Mouse (Mus musculus) limb, embryonic 14.5 days (tissue): ENCODE measurements at regions not wholly inside any gene's neighbourhood (a gene's known extent, or its start where the extent isn't known, plus 50 kb on each side); places are given as distances from the start of the nearest gene placed in this dataset.

Source experiments
- ATAC-seq: fragments of 200-750 bp; cut with Nextera tagmentation; 2 replicates; pipeline ENCODE4 v1.8.0; 2017; ENCODE audit warnings: low read depth, moderate number of reproducible peaks, moderate TSS enrichment; ENCODE audit not compliant: low FRiP score
- DNase-seq: peaks from one replicate; pipeline ENCODE4 v3.0.0-alpha.2; 2015; ENCODE audit warnings: low spot score
- H3K27ac ChIP-seq: fragments of 300-500 bp; sonication (generic); replicated peaks from 2 replicates; pipeline ENCODE4 v1.5.1; 2014; ENCODE audit warnings: low read depth, mild to moderate bottlenecking, low read length, moderate library complexity, mixed read lengths
- H3K27me3 ChIP-seq: fragments of 300-500 bp; sonication (generic); 2 replicates; pipeline ENCODE4 v1.6.1; 2014; ENCODE audit warnings: low read length, mixed read lengths; ENCODE audit not compliant: control insufficient read depth, insufficient read depth
- H3K36me3 ChIP-seq: fragments of 300-500 bp; sonication (generic); 2 replicates; pipeline ENCODE4 v1.6.1; 2014; ENCODE audit warnings: mild to moderate bottlenecking, low read length, moderate library complexity, mixed read lengths; ENCODE audit not compliant: control insufficient read depth, insufficient read depth
- H3K4me1 ChIP-seq: fragments of 300-500 bp; sonication (generic); 2 replicates; pipeline ENCODE4 v1.6.1; 2014; ENCODE audit warnings: antibody characterized with exemption, low read length, mixed read lengths; ENCODE audit not compliant: control insufficient read depth, insufficient read depth
- H3K4me2 ChIP-seq: fragments of 300-500 bp; sonication (generic); replicated peaks from 2 replicates; pipeline ENCODE4 v1.6.1; 2014; ENCODE audit warnings: low read depth, mild to moderate bottlenecking, low read length, moderate library complexity; ENCODE audit not compliant: severe bottlenecking
- H3K4me3 ChIP-seq: fragments of 300-500 bp; sonication (generic); replicated peaks from 2 replicates; pipeline ENCODE4 v1.5.1; 2014; ENCODE audit warnings: low read length
- H3K9ac ChIP-seq: fragments of 300-500 bp; sonication (generic); 2 replicates; pipeline ENCODE4 v1.6.1; 2014; ENCODE audit warnings: mild to moderate bottlenecking, low read depth, low read length, moderate library complexity; ENCODE audit not compliant: severe bottlenecking
- H3K9me3 ChIP-seq: fragments of 300-500 bp; sonication (generic); 2 replicates; pipeline ENCODE4 v1.6.1; 2016; ENCODE audit warnings: low read length; ENCODE audit not compliant: control insufficient read depth
- POLR2A ChIP-seq: fragments of 200-500 bp; IDR thresholded peaks from 2 replicates; pipeline ENCODE4 v1.8.0; 2012; ENCODE audit warnings: inconsistent platforms, mild to moderate bottlenecking, moderate library complexity, borderline replicate concordance; ENCODE audit not compliant: insufficient read depth, insufficient read length; ENCODE audit errors: extremely low read depth
- WGBS: fragments of 180-500 bp; shearing (Covaris S2); extraction: QIAGEN DNeasy Blood & Tissue Kit; methylation state at CpG from one replicate; pipeline ENCODE4 v1.1.7; 2014; 5-methylcytosine and 5-hydroxymethylcytosine counted together

DNA sequence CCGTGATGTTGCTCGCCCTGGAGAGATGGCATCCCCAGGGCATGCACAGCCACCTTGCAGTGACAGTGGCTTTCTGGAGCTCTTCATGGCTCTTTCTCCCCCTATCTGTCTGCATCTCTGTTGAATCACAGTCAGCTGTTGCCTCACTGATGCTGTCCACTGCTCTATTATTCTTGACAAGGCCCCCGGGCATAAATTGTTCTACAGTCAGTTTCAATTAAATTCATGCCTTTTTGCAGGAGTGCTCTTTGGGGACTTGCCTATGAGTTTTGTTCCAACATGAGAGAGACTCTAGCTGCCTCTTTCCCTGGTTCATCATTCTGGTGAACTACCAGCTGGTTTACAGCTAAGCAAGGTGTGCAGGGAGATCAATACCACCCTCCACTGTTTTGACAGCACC is 229.9 kb upstream of the Shh start:
- Histone ChIP-seq H3K27me3 (no peaks in the 10 kb centered on the region), H3K9ac (no peak overlapping the region), H3K4me3 (no peak overlapping the region), H3K9me3 (no peaks in the 10 kb centered on the region), H3K4me1 (no peaks in the 10 kb centered on the region), H3K27ac (no peak overlapping the region), H3K4me2 (no peak overlapping the region), H3K36me3 (no peaks in the 10 kb centered on the region)
- 67% methylated on average over 3 of the region's 3 CpGs for WGBS
- no peak for TF ChIP-seq POLR2A
- ATAC-seq (no peak), DNase-seq (no peak)

DNA sequence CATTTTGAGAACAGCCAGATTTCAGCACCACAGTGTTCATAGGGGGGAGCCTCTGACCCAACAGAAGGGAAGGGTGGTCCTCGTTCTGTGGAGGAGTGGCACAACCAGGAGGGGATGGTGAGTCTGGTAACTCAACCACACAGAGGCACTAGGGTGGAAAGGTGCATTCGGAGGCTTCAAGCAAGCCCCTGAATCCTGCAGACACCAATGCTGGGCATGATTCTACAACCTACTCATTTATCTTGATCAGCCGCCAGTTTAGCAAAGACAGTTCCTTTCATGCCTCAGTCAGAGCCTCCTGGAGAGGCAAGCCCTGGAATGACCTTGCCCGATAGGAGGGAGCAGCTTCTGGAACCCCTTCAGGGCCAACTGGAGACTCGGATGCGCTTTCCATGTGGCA is 223.1 kb upstream of the Shh start:
- Histone ChIP-seq H3K27me3 (no peaks in the 10 kb centered on the region), H3K36me3 (no peaks in the 10 kb centered on the region), H3K27ac (no peak overlapping the region), H3K4me1 (no peaks in the 10 kb centered on the region), H3K9me3 (no peaks in the 10 kb centered on the region), H3K4me3 (no peak overlapping the region), H3K4me2 (no peak overlapping the region), H3K9ac (no peak overlapping the region)
- 79% methylated on average over 6 of the region's 6 CpGs for WGBS
- ATAC-seq (no peak), DNase-seq (no peak)
- no peak for TF ChIP-seq POLR2A

DNA sequence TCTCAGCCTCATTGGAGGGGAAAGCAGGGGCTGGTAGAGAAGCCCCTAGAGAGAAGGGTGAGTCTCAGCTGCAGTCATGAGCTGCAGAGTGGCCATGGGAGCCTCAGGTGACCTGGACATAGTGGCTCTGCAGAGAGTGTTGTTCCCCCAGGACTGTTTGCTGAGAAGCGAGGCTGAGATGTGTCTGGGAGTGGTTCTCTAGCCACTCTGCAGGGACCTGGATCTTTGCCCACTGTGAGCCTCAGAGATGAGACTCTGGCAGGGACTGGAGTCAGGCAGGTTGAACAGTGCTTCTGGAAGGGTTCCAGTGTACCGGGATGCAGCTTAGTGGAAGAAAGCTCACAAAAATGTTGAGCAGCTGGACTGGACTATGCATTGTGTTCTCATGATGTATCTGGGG is 222.6 kb upstream of the Shh start:
- DNase-seq, result no peak
- ATAC-seq, result no peak
- no peak overlapping the region for H3K4me2 ChIP-seq
- TF ChIP-seq POLR2A, result no peak
- H3K27me3 ChIP-seq, result no peaks in the 10 kb centered on the region
- no peaks in the 10 kb centered on the region for H3K9me3 ChIP-seq
- no peak overlapping the region for H3K9ac ChIP-seq
- 64% methylated on average over 2 of the region's 2 CpGs for WGBS
- H3K36me3 ChIP-seq, result no peaks in the 10 kb centered on the region
- H3K27ac ChIP-seq, result no peak overlapping the region
- H3K4me1 ChIP-seq, result no peaks in the 10 kb centered on the region
- H3K4me3 ChIP-seq, result no peak overlapping the region

DNA sequence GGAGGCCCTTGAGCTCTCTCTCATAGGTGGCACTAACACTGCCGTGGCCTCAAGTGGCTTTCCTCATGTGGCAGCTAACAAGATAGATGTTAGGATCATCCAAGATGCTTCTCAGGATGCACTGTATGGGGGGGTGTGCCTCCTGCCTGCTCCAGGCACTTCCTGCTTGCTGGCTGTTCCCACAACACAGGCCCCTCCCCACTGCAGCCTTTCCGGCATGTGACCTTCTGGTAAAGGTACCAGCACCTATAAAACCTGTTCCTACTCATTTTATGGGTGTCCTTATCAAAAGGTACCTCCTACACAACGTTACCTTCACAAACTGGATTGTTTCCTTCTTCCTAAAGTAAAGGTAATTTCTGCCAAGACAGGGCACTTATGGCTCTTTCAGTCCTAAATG is 222.1 kb upstream of the Shh start:
- ATAC-seq, result no peak
- no peaks in the 10 kb centered on the region for H3K4me1 ChIP-seq
- DNase-seq, result no peak
- no peak overlapping the region for H3K9ac ChIP-seq
- 56% methylated on average over 3 of the region's 3 CpGs for WGBS
- H3K27ac ChIP-seq, result no peak overlapping the region
- H3K4me2 ChIP-seq, result no peak overlapping the region
- TF ChIP-seq POLR2A, result no peak
- H3K36me3 ChIP-seq, result no peaks in the 10 kb centered on the region
- no peaks in the 10 kb centered on the region for H3K27me3 ChIP-seq
- H3K4me3 ChIP-seq, result no peak overlapping the region
- H3K9me3 ChIP-seq, result no peaks in the 10 kb centered on the region

DNA sequence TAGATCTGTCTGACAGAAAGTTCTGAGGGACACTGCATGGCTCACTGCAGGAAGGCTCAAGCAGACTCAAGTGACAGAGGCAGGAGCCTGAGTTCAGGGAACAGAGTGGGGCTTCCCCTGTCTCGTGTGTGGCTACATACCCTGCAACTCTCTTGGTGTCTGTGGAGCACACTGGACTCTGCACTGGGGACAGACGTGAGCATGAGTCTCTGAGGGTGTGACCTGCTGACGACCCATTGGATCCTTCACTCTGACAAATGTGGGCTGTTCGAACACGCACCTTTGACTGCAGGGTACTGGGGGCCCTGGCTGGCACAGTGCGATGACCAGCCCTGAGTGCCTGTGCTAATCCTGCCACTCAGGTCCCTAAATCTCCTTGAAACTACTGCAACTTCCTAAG is 215.8 kb upstream of the Shh start:
- 71% methylated on average over 6 of the region's 6 CpGs for WGBS
- DNase-seq, result no peak

DNA sequence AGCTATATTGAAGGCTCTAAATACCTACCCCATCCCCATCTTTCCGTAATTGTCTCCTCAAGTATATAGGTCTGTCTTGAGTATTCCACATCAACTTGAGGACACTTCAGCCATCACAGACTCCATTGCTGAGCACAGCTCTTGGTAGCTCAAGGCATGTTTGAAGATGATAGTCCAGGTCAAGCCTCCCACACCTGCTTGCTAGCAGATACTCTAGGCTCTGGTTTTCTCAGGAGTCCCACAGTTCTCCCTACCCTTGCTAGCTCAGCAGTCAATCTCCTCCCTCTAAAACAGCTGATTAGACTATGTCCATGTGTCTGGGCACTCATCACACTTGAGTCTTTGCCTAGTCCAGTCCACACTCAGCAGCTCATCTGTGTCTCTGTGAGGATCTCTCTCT is 213.3 kb upstream of the Shh start:
- Histone ChIP-seq H3K27me3 (no peaks in the 10 kb centered on the region), H3K27ac (no peak overlapping the region), H3K9ac (no peak overlapping the region), H3K9me3 (no peaks in the 10 kb centered on the region), H3K36me3 (no peaks in the 10 kb centered on the region), H3K4me2 (no peak overlapping the region), H3K4me1 (no peaks in the 10 kb centered on the region), H3K4me3 (no peak overlapping the region)
- 95% methylated on average over 1 of the region's 1 CpGs for WGBS
- ATAC-seq (no peak), DNase-seq (no peak)
- no peak for TF ChIP-seq POLR2A

More for the DNA sequence above, 215.8 kb upstream of the Shh start:
- ATAC-seq, result no peak
- Histone ChIP-seq H3K27ac (no peak overlapping the region), H3K27me3 (no peaks in the 10 kb centered on the region), H3K4me2 (no peak overlapping the region), H3K4me3 (no peak overlapping the region), H3K4me1 (no peaks in the 10 kb centered on the region), H3K9ac (no peak overlapping the region), H3K9me3 (no peaks in the 10 kb centered on the region), H3K36me3 (no peaks in the 10 kb centered on the region)
- no peak for TF ChIP-seq POLR2A
